Mouse (Mus musculus) left cerebral cortex, adult 11 months (tissue): ENCODE results near the gene Fbxl5.

Source experiments
- DNase-seq: peaks from one replicate; pipeline ENCODE4 v3.0.0; 2022; ENCODE audit warnings: low spot score

The Fbxl5 gene

DNA sequence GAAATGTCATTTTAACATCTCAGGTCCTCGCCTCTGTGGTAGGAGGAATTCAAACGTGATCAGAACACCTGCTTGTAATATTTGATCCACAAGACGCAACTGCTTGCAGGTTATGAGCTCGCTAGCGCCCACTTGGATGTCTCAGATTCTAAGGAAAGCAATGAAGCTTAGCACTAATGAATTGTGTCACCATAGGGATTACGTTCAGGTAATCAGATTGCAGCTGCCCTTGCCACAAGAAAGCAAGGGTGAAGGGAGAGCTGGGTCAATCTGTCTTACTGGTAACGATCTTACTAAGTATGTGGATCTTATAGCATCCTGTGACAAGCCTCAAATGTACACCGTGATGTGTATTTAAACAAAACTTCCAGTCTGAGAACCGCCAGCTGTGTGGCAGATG, 5.9 kb upstream of the Fbxl5 start:
- no peak for DNase-seq

GRCm38 (mm10) chr5:43826883-43827282, 5.4 kb upstream of the Fbxl5 start:
- DNase-seq = no peak

DNA sequence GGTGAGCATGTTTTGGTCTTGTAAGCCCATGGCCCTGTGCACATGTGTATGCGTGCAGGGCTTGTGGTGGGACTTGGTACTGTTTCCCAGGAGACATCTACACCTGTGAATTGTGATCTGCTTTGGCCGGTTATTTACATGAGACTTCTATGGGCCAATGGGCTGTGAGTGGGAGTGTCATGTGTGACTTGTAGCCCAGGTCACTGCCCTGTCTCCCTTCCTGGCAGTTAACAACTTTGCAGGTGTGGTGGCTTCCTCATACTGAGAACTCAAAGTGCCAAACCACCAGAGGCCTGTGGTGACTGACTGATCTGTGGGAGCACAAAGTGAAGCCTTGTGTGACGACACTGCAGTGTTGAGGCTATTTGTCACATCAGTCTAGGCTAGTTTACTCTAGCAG, 3.1 kb upstream of the Fbxl5 start:
- no peak for DNase-seq

- DNase-seq = no peak
These were observed 1.4 kb upstream of the Fbxl5 start for GRCm38 (mm10) chr5:43822824-43823223.

GRCm38 (mm10) chr5:43822199-43822598, 761 bp upstream of the Fbxl5 start:
- DNase-seq = no peak

DNA sequence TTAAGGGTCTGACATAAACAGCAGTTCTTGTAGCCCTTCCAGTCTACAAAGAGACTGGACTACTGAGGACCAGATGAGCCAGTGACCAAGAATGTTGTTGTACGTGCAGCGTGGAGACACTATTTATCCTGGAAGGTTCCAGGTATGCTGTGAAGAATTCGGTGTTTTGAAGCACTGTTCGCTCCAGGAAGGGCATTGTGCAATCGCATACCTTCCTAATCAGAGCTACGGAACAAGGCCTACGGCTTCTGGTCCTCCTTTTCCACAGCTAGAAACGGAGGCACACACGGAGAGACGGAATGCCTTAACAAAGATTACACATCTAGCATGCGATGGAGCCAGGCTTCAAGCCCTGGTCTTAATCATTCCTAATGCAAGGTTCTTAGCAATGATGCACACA, 653 bp downstream of the Fbxl5 start:
- no peak for DNase-seq

GRCm38 (mm10) chr5:43818695-43819094, 2.7 kb downstream of the Fbxl5 start, which contains the start of gene Bst1:
Gene Bst1, plus strand, starts transcription at chr5:43818885.
- DNase-seq = no peak

DNA sequence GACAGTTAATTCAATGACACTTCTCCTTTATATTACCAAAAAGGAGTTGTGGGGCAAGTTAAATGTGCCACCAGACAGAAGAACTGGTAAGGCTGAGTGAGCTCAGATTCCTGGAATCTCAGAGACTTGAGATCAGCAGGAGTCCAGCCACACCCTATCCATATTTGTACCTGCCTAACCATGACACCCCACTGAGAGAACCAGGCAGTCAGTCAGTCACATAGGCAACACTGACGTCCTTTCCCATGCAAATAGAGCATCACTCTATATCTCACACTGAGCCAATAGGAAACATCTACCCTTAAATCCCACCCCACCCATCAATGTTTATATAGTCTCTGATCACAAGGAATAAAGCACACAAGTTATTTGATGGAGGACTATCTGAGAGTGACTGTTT, 5.7 kb downstream of the Fbxl5 start:
- no peak for DNase-seq

GRCm38 (mm10) chr5:43814536-43814935, 6.9 kb downstream of the Fbxl5 start:
- DNase-seq = no peak

GRCm38 (mm10) chr5:43810427-43811062, 10.9 kb downstream of the Fbxl5 start:
- DNase-seq = no peak

GRCm38 (mm10) chr5:43807744-43808696, 13.4 kb downstream of the Fbxl5 start:
- DNase-seq = peak; percentile 60

GRCm38 (mm10) chr5:43806914-43807313, 14.5 kb downstream of the Fbxl5 start:
- no peak for DNase-seq

- no peak for DNase-seq
These were observed 15.1 kb downstream of the Fbxl5 start for GRCm38 (mm10) chr5:43806340-43806739.

- no peak for DNase-seq
These were observed 16.0 kb downstream of the Fbxl5 start for GRCm38 (mm10) chr5:43805401-43805800.

DNA sequence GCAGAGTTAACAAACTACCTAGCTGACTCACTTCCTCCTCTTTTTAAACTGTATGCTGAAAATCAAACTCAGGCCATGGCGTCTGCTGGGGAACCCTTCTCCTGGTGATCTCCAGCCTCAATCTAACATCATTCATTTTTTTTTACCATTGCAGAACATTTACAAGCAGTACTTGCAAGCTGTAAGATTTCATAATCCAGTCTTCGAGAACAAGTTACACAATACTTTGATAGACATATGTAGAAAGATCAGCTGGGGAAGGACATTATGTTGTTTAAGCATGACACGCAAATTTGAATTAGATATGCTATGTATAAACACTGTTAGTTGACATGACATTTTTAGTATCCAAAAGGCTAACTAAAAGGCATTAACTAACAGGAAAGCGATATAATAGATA, 19.6 kb downstream of the Fbxl5 start:
- no peak for DNase-seq

DNA sequence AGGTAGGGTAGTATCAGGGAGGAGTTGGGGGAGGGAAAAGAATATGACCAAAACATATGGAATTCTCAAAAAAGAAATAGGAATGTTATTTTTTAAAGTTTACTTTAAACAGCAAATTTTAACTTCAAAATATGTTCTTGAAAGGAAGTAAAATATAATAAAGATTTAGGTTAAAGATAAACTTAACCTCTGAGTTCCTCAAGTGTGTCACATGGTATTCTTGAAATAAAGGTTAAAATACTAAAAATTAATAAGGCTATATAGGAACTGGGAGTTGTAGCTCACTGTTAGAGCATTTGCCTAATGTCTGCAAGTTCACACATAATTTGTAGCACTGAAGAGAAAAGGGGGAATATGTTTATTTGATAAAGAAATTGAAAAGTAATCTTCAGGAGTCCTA, 20.2 kb downstream of the Fbxl5 start:
- no peak for DNase-seq

DNA sequence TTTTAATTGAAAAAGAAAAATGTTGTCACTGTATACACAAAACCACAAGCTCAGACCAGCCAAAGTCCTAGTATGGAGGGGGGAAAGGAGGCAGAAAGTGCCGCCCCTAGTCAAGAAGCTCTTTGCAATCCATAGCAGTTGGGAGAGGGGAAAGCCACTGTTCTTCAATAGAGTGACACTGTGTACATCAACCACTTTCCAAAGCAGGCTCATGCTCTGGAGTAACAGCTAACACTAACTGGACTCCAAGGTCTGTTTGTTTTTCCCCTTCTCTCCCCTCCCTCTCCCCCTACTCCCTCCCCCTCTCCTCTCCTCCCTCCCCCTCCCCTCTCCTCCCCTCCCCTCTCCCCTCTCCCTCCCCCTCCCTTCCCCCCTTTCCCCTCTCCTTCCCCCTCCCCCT, 20.7 kb downstream of the Fbxl5 start:
- no peak for DNase-seq

DNA sequence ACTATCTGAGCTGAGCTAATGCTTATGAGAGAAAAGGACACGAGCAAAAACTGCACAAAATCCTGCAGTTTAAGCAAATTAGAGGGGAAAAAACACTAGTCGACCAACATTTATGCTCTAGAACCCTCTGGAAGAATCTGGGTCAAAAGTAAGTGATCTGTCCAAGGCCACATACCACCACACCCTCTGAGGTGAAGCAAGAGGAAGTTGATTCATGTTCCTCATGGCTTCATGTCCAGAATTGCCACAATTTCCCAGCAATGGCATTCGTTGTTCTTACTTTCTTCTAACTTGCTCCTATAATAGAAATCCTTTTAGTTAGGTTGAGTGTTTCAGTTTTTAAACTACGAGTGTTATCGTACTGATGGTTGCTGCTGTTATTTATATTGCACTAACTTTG, 21.9 kb downstream of the Fbxl5 start:
- DNase-seq = no peak

- no peak for DNase-seq
These were observed 29.1 kb downstream of the Fbxl5 start for GRCm38 (mm10) chr5:43792354-43792753.

DNA sequence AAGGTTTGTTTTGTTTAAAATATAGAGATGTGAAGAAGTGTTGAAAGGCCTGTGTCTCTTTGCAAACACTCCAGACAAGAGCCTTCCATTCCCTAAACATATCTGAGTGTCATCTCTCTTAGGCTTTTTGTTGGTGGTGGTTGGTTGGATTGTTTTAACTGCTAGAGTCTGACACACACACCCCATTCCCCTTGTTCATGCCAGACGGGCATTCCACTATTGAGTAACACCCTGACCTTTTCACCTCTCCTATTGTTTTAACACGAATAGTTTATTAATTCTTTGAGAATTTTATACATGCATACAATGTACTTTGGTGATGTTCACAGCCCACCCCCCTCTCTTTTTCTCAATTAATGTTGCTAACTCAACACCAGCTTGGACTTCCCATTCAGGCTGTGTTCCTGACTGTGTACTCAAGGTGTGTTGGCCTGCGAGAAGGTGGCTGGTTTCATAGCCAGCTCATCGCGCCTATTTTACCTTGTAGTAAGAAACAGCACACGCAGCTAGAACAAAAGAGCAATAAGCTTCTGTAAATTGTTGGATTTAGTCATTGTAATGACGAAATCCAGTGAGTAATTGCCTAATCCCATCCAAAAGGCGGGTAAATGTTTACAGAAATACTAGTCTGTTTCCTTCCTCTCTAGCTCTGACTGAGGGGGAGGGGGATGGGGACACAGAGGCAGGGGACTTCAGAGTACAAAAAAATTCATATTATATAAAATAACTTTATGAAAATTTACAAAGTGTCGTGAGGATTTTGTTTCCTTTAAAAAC, 33.3 kb downstream of the Fbxl5 start:
- no peak for DNase-seq

GRCm38 (mm10) chr5:43786607-43787006, 34.8 kb downstream of the Fbxl5 start:
- no peak for DNase-seq

DNA sequence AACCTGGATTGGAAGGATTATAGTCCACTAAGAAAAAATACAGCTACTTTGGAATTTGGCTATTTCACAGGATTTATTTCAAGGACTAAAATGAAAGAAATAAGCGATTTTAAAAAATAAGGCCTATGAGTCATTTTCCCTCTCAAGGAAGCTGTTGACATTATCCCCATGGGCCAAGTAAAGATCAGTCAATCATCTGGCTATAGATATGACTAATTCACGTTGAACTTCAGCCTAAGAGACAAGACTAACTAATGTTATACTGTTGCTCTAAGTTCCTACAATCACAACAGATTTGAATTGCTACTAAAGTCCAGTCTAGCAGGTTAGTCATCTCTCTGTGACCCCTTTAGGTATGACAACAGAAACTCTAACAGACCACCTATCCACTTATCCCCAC, 37.4 kb downstream of the Fbxl5 start:
- no peak for DNase-seq
